Mouse (Mus musculus) heart, adult 9 months (tissue): ENCODE results near the gene Abhd6.

Experiments used
- DNase-seq, 2 experiments: peaks; one replicate each; pipeline ENCODE4 v3.0.0; 2022; ENCODE audit warnings: low spot score in 2 of 2

Gene Abhd6

GRCm38 (mm10) chr14:8059938-8060337 is 57.2 kb downstream of the Abhd6 start:
- DNase-seq: no peak

GRCm38 (mm10) chr14:8062076-8062475 is 59.4 kb downstream of the Abhd6 start:
- DNase-seq: no peak

GRCm38 (mm10) chr14:8062537-8063301 is 60.0 kb downstream of the Abhd6 start:
- DNase-seq: no peak

- no peak for DNase-seq
Measured at GRCm38 (mm10) chr14:8063835-8064785, 61.4 kb downstream of the Abhd6 start.

DNA sequence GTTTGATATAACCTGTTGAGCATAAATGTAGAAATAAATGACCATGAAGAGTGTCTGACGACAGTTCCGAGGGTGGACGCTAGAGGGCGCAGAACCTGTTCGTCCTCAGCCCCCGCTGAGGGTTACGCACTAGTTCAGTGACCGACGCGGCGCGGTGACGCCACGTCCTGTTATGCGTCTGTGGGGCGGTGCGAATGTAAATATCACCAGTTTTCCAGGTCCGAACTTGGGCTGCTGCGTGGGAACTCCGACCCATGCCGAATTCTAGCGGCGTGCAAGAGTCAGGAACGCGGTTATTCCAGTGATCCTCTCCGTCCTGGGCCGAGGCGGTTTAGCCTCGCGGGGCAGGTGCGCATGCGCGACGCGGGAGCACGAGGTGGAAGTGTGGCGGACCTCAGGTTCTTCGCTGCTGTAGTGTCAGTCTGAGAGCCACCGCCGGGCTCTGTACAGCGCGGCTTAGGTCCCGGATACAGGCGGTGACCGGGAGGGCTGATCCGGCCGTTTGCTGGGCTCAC is 77.5 kb downstream of the Abhd6 start, which contains the start of gene Rpp14:
Gene Rpp14 (plus strand): TSS at position 203 of the 515 bp plus-strand sequence.
- peak; percentile 92 to 96 for DNase-seq

GRCm38 (mm10) chr14:8080718-8081117 is 78.0 kb downstream of the Abhd6 start:
- DNase-seq: no peak

GRCm38 (mm10) chr14:8082949-8083348 is 80.2 kb downstream of the Abhd6 start:
- no peak for DNase-seq

DNA sequence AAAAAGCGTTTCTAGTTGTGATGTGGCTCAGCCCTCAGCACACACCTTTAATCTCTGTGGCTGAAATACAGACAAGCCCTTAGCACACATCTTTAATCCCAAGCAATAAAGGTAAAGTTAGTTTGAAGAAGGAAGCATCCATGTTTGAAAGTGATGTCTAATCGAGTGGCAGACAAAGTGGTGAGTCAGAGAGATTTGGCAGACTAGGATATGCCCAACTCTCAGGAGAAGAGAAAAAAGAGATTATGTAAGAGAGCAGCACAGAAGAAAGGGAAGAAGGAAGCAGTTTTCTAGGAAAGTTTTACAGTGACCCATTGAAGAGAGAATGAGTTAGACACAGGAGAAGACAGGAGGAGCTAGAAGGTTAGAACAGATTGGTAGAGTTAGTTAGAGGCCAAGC is 86.3 kb downstream of the Abhd6 start:
- no peak for DNase-seq

DNA sequence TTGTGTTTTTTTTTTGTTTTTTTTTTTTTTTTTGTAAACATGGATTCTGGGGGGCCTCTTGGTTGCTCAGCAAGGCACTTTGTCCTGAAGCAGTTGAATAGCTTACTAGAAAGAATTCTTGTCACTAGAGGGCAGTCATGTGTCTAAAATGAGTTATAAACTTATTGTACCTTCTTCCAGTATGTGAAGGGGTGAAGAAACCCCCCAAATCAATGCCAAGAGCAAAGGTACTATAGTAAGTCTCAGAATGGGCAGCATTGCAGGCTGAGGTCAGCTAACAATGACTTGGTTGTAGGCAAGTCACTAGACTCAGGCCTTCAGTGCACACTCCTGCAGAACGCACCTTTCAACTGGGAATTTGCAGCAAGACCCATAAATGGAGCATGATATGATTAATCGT is 89.9 kb downstream of the Abhd6 start:
- no peak for DNase-seq

DNA sequence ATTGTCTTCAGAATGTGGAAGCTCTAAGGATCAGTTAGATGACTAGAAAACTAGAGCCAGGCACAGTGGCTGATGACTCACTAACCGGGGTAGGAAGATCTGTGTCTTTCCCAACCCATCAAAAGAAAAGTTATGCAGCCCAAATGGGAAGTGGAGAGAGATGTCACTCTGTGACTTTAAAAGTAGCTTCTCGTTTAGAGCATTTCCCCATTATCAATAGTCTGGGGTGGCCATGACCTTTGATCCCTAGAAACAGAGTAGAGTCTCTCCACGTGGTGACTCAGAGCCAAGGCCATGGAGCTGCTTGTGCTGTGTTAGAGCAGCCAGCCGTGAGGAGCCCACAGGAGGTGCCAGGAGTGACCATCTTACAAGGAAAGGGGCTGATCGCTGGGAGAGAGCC is 90.7 kb downstream of the Abhd6 start:
- DNase-seq: no peak

- no peak for DNase-seq
Measured at GRCm38 (mm10) chr14:8094931-8095561, 92.3 kb downstream of the Abhd6 start.

DNA sequence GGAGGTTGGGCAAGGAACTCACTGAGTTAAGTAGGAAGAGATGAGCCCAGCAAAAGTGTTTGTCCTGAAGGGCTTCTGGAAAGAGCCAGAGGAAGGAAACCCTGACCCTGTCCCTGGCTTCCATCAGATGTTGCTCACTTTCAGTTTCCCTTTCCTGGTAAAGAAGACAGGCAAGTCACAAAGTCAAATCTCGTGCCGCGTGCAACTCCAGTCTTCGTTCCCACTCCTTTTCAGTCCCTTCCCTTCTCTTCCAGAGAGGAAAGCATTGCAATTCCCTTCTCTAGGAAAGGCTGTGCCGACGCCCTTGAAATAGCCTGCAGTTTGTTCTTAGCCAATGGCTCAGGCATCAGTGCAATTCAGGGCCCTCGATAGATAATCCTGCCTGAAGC is 92.9 kb downstream of the Abhd6 start:
- peak; percentile 73 to 77 for DNase-seq

DNA sequence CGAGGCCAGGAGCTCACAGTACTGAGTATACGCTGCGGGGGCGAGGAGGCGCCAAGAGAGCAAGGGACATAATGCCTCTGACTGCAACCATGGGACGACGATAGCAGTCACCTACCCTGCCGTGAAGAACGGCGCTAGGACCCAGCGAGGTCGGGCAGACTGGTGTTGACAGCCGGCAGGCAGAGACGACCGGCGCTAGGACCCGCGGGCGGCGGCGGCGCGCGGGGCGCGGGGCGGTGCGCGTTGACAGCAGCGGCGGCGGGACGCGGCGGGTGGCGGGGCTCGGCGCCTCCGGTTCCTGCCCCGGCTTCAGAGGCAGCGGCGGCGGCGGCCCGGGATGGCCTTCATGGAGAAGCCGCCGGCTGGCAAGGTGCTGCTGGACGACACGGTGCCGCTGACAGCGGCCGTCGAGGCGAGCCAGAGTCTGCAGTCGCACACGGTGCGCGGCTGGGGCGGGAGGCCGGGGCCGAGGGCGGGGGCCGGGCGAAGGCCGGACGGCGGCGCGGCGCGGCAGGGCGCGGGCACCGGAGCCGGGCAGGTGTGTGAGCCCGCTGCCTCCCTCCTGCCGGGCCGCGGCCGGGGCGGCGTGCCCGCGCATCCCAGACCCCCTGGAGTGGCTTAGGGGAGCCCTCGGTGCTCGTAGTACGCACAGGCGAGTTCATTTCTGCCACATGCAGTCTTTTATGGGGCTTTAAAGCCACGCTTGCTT is 95.4 kb downstream of the Abhd6 start, which contains the start of gene Pxk:
Gene Pxk (plus strand): TSS at position 234 of the 709 bp plus-strand sequence.
- peak; percentile 93 to 95 for DNase-seq

DNA sequence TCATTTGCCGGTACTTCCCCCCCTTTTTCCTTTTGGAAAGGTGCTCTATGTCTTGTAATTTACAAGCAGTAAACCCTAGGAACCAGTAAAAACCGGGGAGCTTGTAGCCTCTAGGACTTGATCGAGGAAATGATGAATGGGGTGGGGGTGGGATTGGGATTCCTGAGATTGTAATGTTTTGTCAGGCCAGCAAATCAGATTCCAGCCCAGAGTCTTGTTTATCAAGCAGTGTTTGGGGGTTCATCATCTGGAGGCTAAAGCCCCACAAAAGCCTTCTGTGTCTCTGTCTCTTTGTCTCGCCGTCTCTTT is 95.9 kb downstream of the Abhd6 start:
- DNase-seq: no peak

DNA sequence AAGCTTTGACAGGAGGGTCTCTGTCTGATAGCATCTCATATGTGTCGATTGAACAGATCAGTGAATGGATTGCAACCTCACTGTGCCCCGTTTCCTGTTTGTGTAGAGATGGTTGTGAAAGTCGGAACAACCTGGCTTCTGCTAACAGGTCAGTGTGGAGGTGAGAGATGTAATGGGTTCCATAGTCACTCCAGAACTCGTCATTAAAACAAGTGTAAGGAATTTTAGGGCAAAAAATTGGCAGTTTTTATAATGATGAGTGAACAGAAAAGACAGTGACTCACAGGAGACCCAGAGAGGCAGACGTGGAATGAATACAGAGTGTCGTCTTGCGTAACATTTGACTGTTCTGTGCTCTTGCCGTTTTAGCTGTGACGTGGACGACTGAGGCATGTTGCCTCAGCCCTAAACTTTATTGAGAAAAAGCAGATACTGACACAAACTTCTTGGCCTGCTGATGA is 96.9 kb downstream of the Abhd6 start:
- peak in 1 of 2 experiments; percentile 34 for DNase-seq

GRCm38 (mm10) chr14:8101886-8102285 is 99.2 kb downstream of the Abhd6 start:
- DNase-seq: no peak

DNA sequence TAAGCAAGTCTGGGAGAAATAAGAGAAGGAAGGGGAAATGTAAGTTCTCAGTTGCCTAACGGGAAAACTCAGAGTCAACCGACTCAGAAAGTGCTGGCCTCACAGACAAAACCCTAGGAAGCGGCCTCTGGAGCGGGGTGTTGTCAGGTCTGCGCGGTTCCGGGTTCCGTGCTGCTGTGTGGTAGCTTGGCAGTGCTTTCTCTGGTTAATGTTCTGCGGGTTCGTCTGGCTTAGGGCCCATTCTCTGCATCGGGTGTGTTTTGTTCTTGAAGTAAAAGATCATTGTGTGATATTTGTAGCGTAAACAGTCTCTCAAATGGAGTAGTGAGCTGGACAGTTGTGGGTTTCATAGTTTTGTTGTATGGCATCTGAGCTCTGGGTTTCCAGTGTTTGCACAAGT is 100.0 kb downstream of the Abhd6 start:
- DNase-seq: no peak
